Mouse (Mus musculus): ENCODE data around the gene Il31ra.

DNA sequence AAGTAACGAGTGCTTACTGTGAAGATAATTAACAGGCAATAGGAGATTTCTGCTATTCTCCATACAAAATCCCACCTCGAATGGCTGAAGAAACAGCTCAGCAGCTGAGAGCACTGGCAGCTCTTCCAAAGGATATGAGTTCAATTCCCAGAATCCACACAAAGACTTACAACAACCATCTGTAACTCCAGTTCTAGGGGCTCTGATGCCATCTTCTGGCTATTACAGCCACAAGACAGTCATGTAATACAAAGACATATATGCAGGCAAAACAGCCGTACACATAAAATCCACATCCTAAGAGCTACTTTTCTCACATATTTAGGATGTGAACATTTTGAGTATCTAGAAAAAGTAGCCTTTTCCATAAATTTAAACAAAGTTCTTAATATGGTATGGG lies 27.4 kb upstream of the Il31ra start:
- TF ChIP-seq CHD2 (IDR thresholded peaks at IDR 0.05; ENCODE audit: low read depth, low read length) (no peak), HCFC1 (IDR thresholded peaks at IDR 0.05; ENCODE audit: borderline replicate concordance, insufficient read depth, low read length) (no peak), ZC3H11A (IDR thresholded peaks at IDR 0.05; ENCODE audit: borderline replicate concordance, low read depth, low read length) (no peak)

Data from ES-E14 (cell line).